Mouse (Mus musculus) liver, postnatal 0 days (tissue): ENCODE measurements around the gene Copz1.
A peak's percentile ranks its signal among the peaks of the same experiment; 100 is the strongest.

Source experiments
- CTCF ChIP-seq: sonication (generic); IDR thresholded peaks from 2 replicates; pipeline ENCODE4 v1.5.1; 2016; ENCODE audit warnings: antibody characterized with exemption, low read depth
- EP300 ChIP-seq: IDR thresholded peaks from 2 replicates; pipeline ENCODE4 v1.6.1; 2016; ENCODE audit warnings: antibody characterized with exemption, low read depth, mild to moderate bottlenecking

DNA sequence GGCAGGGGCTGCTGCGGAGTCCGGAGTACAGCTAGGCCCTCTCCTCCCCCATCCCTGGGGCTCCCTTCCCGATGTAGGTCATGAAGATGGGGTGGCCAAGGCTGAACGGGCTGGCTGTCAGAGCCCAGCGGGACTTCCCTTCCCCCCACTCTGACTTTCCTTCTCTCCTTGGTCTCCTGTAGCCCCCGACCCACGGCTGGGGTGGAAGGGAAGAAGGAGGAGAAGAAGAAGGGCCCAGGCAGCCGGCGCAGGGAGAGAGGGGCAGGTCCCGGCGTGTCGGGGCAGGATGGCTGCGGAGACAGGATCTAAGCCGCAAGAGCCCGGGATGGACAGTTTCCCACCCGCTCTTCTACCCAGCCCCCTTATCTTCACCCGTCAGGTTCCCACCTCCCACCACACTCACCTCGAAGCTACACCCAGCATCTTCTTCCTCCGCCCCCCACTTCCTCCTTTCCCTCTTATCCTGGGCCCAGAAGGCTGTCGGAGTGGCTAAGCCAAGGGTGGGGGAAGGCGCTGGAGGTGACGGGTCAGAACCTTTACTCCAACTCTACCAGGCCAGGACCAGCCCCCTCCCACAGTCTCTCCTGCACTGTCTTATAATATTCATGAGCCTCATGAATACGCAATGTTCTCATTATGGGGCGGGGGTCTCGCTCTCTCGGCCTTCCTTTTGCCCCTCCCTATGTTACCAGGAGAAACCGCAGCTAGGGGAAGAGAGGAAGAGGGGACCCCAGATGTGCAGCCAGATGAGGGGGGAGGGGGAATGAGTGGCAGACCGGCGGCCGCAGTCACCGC, 66.8 kb downstream of the Copz1 start:
- TF ChIP-seq EP300: peak; percentile 27; the same call in 1 of the 2 replicates
- TF ChIP-seq CTCF: no peak
